Mouse (Mus musculus): ENCODE measurements around the gene Nfatc2. TPM values are rescaled to one million over a fixed set of nuclear protein-coding genes. Genes with fewer than 3 reads are reported as not detected.
A peak's percentile ranks its signal among the peaks of the same experiment; 100 is the strongest.

The Nfatc2 gene
- total RNA-seq, 1 experiment from 2014 or later: 2.7 TPM

DNA sequence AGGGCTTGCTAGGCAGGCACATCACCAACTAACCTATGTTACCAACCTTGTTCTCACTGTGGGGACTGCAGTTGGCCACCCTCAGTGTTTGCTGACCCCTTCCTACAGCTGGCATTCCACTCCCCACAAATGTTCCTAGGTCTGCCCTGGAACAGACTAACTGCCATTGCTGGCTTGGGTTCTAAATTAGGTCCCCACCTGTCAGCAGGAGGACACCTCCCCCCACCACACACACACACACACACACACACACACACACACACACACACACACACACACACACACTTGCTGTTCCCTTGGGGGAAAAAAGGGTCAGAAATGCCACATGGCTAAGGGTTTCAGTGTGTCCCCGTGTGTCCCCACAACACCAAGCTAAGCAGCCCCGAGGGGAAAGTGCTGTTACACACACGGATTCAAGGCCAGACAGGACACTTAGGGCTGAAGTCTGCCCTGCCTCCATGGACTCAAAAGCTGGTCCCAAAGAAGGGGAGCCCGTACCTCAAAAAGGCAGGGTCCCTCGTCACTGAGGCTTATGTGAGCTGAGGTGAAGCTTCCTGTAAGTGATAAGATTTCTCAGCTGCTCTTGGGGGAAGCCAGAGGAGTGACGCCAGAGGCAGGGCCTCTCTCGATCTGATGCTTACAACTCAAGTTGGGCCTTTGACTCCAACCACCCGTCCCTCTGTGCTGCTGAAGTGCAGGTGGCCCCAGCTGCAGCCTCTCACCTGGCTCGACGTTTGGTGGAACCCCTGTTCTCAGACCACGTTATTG is 113.1 kb downstream of the Nfatc2 start:
- no peak for DNase-seq

DNA sequence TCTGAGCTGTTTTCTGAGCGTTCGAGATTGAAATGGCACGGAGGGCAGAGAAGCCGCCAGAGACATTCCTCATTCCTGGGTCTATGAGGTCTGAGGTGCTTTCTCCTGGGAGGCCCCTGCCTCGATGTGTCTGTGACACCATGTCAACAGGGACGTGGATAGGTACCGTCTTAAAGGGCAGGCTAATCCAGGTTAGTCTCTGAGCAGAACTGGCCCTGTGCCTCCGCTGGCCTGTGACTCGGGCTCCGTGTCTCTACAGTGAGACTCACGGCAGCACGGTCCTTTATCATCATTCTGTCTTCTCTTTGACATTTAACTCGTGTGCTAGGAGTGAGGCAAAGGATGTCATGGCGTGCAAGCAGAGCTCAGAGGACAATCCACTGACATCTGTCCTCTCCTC is 120.3 kb downstream of the Nfatc2 start:
- no peak for DNase-seq

DNA sequence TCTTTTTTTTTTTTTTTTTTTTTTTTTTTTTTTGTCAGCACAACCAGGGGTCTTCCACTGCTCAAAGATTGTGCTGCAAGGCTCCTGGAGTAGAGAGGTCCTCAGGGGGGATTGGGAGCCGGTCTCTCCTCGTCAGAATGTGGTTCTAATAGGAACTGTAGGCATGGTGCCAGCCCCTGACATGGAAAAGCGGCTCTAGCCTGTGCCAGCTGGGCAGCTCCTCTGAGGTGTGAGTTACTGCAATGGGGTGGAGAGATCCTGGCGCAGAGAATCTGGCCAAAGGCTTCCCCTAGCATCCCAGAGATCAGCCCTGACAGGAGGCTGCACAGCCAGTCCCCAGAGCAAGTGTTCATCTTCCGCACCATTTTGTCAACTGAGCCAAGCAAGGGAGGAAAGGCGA is 120.8 kb downstream of the Nfatc2 start:
- no peak for DNase-seq

DNA sequence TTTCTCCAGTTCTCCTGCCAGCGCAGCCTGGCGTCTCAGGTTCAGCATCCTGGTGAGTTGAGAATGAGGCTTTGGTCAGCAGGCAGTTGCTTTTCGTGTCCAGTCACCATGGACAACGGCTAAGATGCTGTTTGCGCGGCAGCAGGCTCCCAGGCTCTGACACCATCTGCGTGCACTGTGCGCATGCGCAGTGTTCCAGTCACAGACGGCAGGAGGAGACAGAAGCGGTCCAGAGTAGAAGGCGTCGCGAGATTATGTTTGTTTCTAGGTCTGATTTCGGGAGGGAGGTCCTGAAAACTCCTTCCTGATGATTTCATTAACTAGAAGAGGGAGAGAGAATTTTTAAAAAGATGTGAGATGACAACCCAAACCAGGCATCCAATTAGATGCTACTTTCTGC is 121.5 kb downstream of the Nfatc2 start:
- no peak for DNase-seq

DNA sequence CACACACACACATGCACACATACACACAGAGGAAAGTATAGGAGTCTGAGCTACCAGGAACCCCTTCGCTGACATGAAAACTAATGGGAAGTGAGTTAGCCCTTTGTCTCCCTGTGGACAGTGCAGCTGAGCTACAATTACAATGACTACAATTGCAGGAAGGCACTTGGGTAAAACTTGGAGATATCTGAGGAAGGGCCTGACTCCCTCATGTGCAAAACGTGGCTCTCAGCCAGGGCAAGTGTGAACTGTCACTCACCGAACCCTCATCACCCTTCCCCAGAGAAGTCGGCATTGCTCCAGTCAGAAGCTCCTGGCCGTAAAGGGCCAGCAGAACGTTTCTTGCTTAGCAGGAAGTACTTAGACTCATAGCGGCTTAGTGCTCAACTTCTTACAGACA is 123.0 kb downstream of the Nfatc2 start:
- DNase-seq: peak; percentile 48

DNA sequence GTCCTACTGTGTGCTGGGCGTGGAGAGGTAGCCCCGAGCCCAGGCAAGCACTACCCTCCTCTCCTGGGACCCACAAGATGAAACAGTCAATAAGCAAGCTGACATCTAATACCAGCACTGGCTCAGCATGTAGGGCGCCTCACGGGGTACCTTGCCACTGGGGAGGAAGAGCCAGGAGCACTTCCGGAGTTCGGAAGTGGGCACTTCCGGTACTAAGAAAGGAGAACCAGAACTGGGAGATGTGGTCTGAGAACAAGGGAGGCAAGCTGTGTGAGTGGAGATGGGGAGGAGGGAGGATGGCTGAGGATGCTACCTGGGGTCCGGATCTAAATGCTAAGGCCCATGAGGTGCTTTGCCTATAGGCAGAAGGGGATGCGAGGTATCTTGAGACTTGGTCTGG is 128.0 kb downstream of the Nfatc2 start:
- DNase-seq: no peak

DNA sequence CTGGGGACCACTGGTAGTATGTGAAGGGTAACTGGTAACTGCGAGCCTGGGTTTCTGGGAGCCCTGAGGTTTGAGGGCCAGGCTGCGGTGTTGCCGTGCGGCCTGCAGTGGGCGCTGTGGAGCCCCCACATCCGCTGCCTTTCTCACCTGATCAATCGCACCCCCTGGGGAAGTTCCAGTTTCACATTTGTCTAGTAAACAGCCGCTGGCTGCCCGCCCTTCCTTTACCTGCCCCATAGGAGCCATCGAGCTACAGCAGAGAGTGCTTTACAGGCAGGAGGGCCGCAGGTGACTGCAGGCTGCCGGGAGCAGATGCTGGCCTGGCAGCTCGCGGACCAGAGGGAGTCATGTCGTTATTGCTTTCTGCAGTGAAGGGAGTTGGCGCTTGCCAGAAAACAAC is 128.6 kb downstream of the Nfatc2 start:
- peak; percentile 77 for DNase-seq

DNA sequence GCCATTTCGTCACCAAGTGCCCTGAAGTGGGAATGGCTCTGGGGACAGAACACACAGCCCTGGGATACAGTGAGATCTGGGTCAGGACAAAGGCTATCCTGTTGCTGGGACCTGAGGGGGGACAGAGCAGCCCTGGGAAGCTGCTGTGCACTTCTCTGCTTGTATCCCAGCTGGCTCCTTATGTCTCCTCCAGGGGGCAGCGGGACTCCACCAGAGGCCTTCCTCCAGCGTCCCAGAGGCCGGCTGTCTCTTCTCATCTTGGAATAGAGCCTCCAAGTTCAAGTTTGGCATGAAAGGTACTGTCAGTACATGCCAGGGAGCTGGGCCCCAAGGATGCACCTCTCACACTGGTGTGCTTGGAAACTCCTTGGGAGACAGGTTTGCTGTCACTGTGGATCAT is 132.4 kb downstream of the Nfatc2 start:
- peak; percentile 86 for DNase-seq

DNA sequence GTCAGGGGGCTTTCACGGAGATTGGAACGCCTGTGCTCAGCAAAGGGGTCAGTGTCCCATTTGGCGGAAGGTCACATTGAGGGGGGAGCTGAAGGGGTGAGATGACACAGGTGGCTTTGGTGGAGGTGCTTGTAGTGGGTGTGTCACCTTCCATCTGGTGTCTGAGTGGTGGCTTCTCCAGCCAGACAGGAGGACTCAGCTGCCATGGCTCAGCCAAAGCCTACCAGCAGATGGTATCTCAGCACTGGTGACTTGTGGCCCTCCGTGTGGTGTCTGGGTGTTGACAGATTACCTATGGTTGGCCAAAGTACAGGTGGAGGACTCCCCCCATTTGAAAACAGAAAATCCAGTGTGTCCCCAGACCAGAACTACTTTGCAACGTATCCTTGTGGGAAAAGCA is 134.3 kb downstream of the Nfatc2 start:
- no peak for DNase-seq

DNA sequence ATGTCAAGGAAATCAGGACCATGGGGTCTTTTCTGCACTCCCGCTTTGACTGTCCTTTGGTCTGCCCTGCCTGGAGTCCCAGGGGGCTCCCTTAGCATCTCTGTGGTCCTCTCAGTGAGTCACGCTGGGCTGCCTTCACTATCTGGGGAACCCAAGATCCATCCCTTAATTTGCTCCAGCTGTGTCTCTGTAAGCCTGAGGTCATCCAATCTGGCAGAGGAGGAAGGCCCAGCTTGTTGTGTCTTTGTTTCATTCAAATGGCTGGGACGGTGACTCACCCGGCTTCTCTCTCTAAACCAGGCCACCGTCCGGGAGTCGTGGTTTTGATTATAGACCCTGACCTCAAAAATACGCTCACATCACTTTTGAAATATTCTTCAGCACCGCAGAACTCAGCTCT is 135.4 kb downstream of the Nfatc2 start:
- DNase-seq: peak; percentile 70

DNA sequence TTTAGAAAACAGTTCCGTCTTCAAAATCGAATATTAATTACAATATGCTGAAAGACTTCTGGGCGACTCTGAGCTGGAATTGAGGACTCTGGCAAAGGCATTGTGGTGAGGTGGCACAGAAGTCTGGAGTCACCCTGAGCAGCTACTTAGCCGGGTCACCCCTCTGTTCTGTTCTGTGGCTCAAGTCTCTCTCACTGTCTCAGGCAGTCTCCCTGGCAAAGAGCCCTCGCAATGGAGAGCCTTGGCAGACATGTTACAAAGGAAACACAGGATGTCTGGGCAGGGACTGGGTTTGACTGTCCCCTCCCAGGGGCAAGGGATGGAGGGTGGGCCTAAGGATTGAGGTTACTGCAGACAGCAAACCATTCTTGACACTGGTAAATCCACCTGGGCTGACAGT is 135.8 kb downstream of the Nfatc2 start:
- DNase-seq: no peak

DNA sequence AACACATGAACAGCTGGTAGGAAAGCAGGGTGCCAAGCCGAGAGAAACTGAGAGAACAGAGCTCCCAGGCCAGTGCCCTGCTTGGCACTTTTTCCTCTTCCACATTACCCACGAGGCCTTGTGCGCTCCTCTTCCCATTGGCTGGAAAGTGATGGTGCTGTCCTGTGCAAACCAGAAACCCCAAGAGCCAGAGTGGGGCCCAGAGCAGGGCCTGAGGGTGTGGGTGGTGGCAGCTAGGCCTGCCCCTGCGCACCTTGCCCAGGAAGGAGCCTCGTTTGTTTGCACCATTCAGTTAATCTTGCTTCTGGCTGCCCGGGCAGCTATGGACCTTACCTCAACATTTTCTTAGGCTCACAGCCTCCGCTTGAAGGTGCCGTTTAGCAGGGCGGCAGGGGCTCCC is 139.6 kb downstream of the Nfatc2 start:
- DNase-seq: no peak

DNA sequence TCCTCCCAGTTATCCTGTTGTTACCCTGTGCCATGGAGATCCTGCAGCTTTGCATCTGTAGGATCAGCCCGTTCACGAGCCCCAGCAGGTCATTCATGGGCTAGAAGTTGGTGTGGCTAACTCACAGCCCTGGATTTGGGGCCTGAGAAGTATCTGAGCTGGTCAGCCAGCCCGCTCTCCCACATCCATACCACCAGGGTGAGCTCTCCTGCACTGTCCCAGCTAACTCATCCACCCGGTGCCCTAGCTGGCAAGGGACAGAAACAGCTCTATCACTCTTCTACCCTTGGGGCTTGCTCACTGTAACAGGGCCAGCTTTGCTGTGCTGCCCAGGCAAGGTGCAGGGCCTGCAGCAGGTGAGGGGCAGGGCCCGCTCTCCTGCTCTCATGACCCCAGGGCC is 141.8 kb downstream of the Nfatc2 start:
- no peak for DNase-seq

DNA sequence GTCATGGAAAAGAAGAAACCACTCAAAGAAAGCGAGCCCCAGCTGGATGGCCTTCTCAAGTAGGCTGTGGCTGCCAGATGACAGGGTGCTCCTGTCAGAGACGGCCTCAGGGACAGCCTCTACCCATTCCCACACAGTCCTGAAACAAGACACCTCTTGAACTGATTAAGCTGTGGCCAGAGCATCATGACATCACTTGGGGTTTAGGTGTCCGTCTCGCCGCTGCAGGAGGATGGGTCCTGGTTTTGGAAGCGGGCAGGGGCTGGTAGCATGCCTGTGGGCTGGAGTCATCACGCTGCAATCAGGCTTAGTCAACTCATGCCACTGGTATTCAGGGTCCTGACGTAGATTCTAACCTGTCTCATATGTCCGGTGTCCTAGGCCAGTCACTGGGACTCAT is 142.9 kb downstream of the Nfatc2 start:
- no peak for DNase-seq

DNA sequence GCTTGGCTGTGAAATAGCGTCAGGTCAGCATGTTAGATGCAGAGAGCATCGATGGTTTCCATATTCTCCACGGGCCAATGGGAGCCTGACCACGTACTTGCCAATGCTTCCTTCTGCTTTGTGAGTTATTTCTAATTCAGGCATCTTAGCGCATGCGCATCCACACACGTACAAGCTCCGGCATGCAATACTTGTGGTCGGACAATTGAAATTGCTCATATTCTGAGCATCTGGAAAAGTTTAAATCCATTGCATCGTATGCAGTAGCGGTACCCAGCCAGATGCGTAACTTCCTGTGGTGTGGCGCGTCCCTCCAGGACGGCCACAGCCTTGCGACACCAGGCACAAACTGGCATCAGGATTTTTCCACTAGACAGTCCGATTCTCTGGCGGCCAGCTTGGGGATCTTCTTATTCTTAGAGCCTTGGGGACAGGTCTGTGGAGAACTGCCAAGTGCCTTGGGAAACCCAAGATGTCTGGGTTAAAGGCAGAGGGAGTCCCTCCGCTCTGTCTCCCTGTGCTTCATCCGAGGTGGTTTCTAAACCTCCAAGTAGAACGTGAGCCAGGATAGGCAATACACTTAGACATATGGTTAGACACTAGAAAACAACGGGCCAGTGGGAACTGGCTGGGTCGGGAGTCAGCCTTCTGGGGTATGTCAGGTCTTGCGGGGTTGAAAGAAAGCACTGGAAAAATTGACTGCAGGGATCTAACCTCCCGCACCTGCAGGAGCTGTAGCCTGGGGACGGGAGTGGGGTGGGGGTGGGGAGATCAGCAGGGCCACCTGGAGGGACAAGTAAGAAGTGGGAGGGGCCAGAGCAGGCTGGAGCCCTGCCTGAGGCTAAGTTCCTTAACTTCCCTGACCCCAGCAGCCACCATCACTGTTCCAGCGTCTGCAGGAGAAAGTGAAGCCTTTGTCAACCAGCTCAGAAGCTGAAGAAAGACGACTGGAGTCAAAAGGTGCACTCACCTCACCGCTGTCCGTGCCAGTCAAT is 149.4 kb downstream of the Nfatc2 start:
- DNase-seq: no peak

DNA sequence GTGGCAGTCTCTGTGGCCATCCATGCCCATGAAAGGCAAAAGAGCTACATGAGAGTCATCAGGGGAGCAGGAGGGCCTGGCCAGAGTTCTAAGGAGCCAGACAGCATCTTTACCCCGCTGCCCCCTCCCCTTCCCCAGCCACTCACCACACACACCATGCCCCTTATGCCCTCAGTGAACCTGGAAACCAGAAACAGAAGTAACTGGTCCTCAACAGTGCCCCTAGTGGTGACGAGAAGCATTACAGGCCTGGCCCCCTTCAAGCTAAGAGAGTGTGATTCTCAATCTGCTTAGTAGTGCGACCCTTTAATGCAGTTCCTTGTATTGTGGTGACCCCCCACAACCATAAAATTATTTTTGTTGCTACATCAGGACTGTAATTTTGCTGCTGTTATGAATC is 150.5 kb downstream of the Nfatc2 start:
- DNase-seq: peak; percentile 37

DNA sequence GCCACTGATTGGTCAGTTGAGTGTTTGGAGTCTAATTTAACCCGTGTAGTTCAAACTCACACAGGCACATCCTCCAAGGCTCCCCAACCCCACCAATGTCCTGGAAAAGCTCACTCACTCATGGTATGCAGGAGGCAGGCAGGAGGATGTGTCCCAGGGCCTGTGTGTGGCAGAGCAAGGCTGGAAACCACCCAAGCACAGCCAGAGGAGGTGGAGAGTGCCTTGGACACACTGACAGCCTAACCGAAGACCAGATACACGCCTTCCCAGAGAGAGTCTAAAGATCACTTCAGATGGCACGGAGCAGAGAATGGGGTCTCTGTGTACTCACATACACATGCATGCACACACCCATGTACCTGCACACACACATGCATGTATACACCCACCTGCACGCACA is 153.4 kb downstream of the Nfatc2 start:
- DNase-seq: no peak

DNA sequence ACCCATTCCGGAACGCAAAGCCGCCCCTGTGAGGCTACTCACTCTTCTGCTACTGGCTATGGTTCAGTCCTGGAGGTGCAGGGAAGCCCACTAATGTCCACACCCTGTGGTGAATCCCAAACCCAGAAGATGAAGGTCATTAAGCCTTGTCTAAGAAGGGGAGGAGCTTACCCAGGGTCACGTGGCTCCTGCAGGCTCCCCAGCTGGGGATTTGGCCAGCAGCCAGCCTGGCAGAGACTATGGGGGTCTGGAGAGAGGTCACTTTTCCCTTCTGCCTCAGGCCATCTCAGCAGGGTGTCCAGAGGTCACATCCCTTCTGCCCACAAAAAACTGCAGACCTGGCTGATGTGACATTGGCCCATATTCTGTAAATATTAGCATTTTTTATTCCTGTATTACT is 153.9 kb downstream of the Nfatc2 start:
- DNase-seq: no peak

DNA sequence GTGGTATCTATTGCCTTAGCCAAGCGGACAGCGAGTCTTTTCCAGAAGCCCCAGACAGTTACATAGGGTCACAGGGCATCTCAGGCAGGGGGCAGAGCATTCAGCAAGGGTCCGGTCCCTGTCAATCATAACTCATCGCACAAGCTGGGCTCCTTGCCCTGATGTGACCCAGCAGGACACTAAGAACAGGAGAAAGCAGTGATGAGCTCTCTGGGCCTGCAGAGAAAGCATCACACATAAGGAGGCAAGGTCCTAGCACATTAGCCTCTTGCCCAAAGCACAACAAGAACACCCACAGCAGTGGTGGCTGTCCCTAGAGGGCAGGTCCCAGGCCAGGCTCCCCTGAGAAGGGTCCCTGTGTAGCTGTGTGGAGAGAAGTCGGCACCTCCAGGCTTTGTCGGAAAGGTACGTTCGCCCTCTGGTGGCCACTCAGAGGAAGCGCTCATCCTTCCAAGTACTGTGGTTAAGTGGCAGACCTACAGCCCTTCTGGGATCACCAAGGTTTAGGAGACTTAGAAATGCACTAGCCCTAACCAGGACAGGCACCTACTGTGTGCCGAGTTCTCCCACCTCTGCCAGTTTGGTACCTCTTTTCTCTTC is 156.1 kb downstream of the Nfatc2 start:
- DNase-seq: peak; percentile 74

DNA sequence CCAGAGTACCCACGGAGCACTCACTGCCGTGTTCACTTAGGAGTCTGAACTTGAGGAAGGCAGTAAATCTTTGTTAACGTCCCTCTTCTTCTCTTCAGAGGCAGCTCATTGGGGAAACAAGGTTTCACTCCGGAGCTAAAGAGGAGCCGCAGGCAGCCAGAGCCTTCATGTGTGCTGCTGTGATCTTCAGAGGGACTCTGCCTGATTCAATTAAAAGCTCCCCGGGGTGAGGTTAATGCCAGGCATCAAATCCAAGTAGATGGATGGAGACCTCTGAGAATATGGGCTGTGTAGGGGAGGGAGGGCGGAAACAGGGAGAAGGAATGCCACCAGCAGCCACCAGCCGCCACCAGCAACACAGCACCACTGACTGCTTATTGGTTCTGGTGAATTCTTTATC is 157.3 kb downstream of the Nfatc2 start:
- no peak for DNase-seq

DNA sequence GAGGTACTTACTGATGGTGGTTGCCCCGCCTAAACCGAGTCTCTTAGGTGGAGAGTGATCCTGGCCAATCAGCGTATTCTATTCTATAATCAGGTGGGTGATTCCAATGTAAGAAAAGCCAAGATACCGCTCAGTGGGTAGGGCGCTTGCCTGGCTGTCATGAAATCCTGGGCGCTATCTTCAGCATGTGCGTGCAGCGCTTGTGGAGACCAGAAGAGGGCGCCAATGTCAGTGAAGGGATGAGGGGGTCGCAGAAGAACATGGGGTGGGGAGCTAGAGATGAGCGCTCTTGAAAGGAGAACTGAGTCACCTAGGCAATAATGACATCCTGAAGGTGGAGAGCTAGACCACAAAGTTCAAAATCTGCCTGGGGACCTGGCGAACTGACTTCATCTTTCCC is 160.0 kb downstream of the Nfatc2 start:
- no peak for DNase-seq

DNA sequence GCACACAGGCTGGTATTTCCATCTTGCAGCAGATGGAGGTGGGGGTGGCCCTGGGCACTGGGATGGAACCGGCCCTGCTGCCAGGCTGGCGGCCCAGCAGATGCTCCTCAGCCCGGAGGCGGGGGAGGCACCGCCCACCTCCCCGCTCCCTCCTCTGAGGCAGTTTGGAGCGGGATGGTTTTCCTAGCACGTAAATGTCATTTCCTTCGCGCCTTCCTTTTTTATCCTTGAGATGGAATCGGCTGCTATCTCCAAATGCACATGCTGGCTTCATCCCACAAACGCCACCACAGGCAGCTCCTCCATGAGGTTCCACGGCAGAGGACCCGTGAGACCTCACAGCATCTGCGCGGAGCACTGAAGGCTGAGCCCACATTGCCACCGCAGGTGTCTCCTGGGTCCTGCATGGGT is 160.5 kb downstream of the Nfatc2 start:
- DNase-seq: no peak

DNA sequence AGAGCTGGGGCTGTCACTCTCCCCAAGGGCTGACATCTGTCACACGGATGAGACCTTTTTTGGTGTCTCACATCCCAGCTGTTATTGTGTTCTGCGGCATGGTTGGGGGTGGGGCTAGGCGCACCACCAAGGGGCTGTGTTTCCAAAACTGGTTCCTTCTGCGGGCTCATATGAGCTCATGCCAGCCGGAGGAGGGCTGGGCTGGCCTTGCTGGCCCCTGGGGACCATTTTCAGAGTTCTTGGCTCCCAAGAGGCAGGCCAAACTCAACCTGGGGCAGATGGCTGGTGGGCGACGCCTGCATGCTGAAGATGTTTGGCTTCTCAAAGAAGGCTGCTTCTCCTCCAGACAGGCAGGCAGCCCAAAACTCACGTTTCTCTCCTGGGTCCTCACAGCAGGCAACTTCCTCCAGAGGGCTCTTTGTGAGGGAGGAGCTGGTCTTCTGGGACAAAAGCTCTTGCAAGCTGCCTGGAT is 162.4 kb downstream of the Nfatc2 start:
- no peak for DNase-seq

Data from adrenal gland, postnatal 14 days (tissue).